Mouse (Mus musculus) lung, postnatal 10 days (tissue): ENCODE data around the gene Xrcc4.
"Not testable (repeated sequence)": the region's sequence is repeated elsewhere in the genome, so short reads cannot be mapped to it uniquely, and the experiment has no call there.

ENCODE experiments used
- DNase-seq: peaks from one replicate; pipeline ENCODE4 v3.0.0; 2021

Gene Xrcc4

GRCm38 (mm10) chr13:90088962-90089824 lies at the start of gene Xrcc4, which contains the start of gene Tmem167:
TSS of gene Xrcc4 (minus strand) at chr13:90089608.
TSS of gene Tmem167 (plus strand) at chr13:90089123.
- DNase-seq = peak; percentile 98

DNA sequence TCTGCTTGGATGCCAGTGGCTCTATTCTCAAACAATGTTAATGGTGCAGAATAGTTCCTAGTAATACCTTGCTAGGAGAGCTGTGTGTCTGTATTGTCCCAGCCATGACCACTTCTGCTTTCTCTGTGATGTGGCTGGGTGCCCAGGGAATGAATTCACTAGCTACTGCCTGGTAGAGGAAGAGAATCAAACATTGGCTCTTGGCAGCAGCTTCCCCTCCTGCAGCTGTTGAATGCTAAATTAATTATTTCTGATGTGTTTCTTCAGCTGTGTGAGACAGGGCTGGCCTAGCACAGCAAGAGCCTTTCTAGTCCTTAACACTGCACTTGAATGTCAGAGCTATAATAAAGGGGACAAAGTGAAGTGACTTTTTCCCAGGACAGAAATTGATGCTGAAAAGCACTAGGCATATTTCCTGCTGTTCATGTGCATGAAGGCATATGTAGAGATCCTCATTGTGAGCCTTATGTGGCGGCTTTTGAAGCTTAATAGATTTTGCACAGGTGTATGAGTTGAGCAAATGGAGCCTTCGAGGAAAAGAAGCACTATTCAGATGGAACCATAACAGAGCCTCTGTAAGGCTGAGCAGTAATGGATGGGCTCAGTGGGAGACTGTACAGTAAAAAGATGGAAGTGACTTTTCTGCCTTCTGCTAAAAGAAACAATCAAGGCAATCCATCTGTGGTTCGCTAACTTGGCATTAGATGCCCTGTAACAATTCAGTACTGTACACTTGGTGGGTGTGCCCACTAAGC lies 46.9 kb upstream of the Xrcc4 start:
- peak; percentile 34 for DNase-seq

- no peak for DNase-seq
Measured at GRCm38 (mm10) chr13:90111681-90112080, 22.3 kb upstream of the Xrcc4 start.

DNA sequence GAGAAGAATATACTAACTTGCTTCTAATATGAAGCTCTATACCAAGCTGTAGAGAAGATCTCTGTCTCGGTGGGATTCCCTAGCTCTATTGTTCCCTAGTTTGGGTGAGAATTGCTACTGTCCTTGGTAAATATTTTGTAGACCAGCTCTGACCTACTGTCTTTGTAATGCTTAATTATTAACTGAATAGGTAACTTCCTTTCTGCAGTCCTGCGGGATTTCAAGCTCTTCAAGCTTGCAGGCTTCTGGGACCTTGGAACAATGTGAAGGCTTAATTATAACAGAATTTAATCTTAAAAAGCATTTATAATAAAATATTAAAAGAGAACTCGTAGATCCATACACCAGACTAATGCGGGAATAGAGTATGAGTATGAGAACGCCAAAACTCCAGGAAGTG lies 19.3 kb upstream of the Xrcc4 start:
- DNase-seq = not testable (repeated sequence)

DNA sequence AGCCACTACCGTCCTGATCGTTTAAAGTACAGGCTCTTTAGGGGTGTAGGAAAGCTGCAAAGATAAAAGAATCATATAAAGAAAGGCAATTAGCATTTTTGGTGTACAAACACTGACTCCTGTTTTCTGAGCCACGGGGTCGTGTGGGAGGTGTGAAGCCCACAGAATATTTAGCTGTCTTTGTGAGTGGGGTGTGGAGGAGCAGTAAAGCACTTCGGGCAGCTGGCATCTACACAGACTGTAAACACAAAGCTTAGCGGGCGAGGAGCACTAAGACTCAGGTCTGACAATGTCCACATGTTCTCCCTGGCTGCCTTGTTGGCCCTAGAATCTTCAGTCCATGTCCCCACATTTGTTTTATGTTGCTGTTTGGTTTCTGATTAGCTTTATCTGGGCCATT lies 16.7 kb upstream of the Xrcc4 start:
- DNase-seq = no peak

GRCm38 (mm10) chr13:90101514-90101913 lies 12.1 kb upstream of the Xrcc4 start:
- no peak for DNase-seq

GRCm38 (mm10) chr13:90089825-90090183 lies 396 bp upstream of the Xrcc4 start:
- DNase-seq = no peak

GRCm38 (mm10) chr13:90061877-90062276 lies 27.5 kb downstream of the Xrcc4 start:
- DNase-seq = no peak

DNA sequence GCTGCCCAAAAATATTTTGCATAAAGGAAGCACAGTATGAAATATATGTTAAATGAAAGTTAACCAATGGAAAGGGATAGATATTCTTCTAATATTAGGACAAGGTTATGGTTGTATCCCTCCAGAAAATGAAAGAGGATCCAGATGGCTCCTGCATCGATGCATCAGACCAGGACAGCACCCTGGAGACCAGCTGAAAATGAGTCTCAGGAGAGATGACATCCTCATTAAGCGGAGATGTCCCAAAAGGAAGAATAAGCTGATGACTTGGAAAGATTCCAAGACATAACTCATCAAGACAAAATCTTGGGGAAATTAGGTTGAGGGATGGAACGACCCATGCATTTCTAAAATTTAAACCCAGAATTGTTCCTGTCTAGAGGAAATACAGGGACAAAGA lies 37.0 kb downstream of the Xrcc4 start:
- no peak for DNase-seq

DNA sequence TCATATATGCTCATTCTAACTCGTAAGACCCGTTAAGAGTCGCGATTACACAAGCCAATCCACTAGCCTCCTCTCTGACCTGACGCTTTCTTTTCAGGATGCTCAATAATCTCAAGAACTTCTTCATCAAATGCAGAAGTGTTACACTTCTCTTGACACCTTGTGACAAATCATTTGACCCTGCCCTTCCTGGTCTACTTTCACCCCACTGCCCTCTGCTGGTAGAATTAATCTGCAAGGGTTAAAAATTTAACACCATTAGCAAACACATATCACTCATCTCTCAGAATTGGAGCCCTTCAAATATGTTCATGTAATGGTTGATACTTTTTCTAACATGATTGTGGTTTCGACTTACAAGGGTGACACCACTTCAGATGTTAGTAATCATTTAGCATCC lies 37.7 kb downstream of the Xrcc4 start:
- no peak for DNase-seq

DNA sequence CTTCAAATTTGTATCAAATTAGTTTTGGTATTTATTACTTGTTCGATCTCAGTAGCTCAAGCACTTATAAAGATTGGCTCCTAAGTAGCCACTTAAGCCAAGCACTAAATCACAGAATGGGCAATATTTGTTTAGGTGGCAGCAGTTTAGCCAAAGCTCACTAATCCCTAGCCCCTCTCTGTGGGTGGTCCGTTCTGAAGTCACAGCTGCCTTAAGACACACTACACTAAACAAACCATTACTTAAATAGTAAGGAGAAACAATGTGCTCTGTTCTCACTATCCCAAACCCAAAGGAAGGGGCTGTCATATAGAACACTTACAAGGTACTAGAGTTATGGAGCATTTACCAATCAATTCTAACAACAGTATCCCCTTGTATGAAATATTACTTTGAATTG lies 49.8 kb downstream of the Xrcc4 start:
- no peak for DNase-seq

GRCm38 (mm10) chr13:90032977-90033376 lies 56.4 kb downstream of the Xrcc4 start:
- no peak for DNase-seq

- DNase-seq = no peak
Measured at GRCm38 (mm10) chr13:90032523-90032922, 56.9 kb downstream of the Xrcc4 start.

DNA sequence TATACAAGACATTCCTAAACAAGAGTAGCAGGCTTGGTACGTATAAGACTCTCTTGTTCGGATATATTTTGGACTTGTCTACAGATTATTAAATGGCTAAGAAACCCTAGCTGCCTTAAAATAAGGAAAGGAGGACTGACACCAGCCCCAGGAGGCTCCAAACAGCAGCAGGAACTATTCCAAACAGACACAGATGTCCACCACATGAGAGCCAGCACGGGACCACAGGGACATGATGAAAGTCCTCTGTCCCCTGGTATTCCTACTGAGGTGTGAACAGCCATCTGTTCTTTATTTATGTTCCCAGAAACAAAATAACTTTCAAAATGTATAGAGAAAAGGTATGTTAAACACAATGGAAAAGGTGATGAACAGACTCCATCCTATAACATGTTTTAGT lies 58.5 kb downstream of the Xrcc4 start:
- no peak for DNase-seq

DNA sequence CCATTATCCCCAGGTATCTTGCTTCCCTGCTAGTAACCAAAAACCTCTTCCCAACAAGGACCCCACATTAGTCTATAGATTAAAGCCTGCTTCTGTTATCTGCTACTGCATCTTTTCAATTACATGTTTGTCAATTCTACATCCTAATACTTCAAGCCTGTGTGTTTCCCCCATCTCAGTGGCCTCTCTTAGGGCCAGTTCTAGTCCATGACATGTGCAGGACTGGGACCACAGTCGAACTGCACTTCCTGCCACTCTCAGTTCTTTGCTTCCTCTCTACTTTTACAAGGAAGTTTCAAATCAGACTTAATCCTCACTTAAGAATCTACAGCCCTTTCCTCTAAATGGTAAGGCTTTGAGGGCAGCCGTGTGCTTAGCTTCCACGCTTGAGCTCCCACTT lies 76.8 kb downstream of the Xrcc4 start:
- DNase-seq = no peak

- no peak for DNase-seq
Measured at GRCm38 (mm10) chr13:90012198-90012597, 77.2 kb downstream of the Xrcc4 start.

DNA sequence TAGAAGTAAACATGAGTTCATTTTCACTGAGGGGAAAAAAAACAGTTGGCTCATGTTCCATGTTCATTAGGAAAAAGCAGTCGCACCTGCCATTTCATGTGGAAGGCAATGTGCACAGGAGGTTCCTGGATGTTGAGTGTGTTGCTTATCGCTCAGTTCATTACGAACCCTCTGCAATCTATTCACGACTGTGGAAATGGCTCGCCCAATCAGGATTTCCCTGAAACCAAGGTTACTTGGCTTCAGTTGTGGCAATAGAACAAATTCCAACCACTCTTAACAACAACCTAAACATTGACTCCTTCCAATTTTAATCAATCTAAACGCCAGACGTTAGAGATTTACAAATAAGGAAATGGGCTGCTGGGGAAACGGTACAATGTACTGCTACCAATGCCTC lies 78.3 kb downstream of the Xrcc4 start:
- DNase-seq = no peak

- no peak for DNase-seq
Measured at GRCm38 (mm10) chr13:90009786-90010185, 79.6 kb downstream of the Xrcc4 start.

DNA sequence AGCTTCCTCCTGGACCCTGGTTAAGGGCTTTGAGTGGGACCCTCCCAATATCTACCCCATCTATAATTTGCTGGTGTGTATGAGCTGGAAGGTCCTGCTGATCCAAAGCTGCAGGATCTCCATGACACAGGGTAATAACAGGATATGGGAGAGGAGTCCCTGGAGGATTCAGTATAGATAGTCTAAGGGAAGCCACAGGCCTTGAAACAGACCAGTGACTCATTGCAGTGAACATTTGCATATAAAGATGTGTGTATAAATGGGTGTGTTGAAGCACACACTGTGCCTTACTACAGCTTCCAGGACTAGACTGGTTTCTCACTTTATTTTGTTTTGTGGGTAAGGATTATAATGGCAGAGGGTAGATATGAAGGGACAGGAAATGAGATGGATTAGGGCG lies 83.8 kb downstream of the Xrcc4 start:
- no peak for DNase-seq

- no peak for DNase-seq
Measured at GRCm38 (mm10) chr13:89997531-89997930, 91.9 kb downstream of the Xrcc4 start.

GRCm38 (mm10) chr13:89986087-89986486 lies 103.3 kb downstream of the Xrcc4 start:
- no peak for DNase-seq

DNA sequence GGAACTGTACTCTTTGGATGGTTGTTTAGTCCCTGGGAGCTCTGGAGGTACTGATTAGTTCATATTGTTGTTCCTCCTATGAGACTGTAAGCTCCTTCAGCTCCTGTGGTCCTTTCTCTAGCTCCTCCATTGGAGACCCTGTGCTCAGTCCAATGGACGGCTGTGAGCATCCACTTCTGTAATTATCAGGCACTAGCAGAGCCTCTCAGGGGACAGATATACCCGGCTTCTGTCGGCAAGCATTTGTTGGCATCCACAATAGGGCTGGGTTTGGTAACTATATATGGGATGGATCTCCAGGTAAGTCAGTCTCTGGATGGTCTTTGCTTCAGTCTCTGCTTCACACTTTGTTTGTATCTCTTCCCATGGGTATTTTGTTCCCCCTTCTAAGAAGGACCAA lies 118.5 kb downstream of the Xrcc4 start:
- no peak for DNase-seq

GRCm38 (mm10) chr13:89968671-89969070 lies 120.7 kb downstream of the Xrcc4 start:
- DNase-seq = no peak

- no peak for DNase-seq
Measured at GRCm38 (mm10) chr13:89944354-89944753, 145.1 kb downstream of the Xrcc4 start.
